Mouse (Mus musculus): Measurements from ENCODE around the gene Serpinc1. TPM values are rescaled to one million over a fixed set of nuclear protein-coding genes. Genes with fewer than 3 reads are reported as not detected.
"Not testable (repeated sequence)": the region's sequence is repeated elsewhere in the genome, so short reads cannot be mapped to it uniquely, and the experiment has no call there.

Gene Serpinc1
- polyA plus RNA-seq, 1 experiment, result 0.21 TPM

DNA sequence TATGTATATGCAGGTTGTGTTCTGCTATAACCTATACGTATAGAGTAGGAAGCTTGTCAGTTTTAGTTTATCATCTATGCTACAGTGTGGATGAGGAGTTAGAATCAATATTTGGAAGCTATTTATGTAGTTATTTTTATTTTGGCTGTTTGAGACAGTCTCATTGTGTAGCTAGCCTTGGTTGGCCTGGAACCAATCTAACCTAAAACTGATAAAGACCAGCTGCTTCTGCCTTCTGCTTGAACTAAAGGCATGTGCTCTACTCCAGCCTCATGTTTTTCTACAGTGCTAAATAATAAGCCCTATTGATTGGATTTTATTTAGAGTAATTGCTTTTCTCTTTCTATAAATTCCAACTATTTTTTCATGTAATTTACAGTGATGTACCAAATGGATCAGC lies 11.1 kb upstream of the Serpinc1 start:
- Histone ChIP-seq H3K4me3 (ENCODE audit: insufficient read depth, poor library complexity, severe bottlenecking) (no peak overlapping the region), H3ac (ENCODE audit: control insufficient read depth, insufficient read length, low read depth) (no peak overlapping the region), H3K79me3 (ENCODE audit: low read depth) (no peaks in the 10 kb centered on the region), H3K79me2 (ENCODE audit: control insufficient read depth, insufficient read depth) (no peaks in the 10 kb centered on the region), H3K36me3 (ENCODE audit: control insufficient read depth, insufficient read depth) (peaks cover 92% of the 10 kb centered on the region), H3K27me3 (ENCODE audit: control insufficient read depth, insufficient read depth, insufficient read length) (no peaks in the 10 kb centered on the region)
- TF ChIP-seq MAX (IDR thresholded peaks at IDR 0.05), result no peak

DNA sequence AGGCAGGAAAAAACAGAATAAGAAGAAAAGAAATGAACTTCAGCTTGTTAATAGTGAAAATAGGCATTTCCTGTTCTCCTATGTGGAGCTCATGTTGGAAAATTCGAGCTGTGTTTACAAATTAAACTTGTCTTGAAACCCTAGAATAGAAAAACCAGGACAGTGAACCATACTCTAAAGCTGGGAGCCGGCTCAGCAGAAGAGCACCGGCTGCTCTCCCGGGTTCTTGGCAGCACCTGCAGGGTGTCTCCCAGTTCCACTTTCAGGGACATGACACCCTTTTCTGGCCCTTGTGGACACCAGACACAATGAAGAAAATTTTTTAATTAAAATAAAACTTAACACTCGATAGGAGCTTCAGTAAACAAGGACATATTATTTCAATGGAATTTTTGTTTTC lies 9.7 kb upstream of the Serpinc1 start:
- no peaks in the 10 kb centered on the region for H3K79me3 ChIP-seq (ENCODE audit: low read depth)
- no peaks in the 10 kb centered on the region for H3K27me3 ChIP-seq (ENCODE audit: control insufficient read depth, insufficient read depth, insufficient read length)
- H3K4me3 ChIP-seq (ENCODE audit: insufficient read depth, poor library complexity, severe bottlenecking), result no peak overlapping the region
- TF ChIP-seq MAX (IDR thresholded peaks at IDR 0.05) (no peak), MYOG (IDR thresholded peaks at IDR 0.05; ENCODE audit: control insufficient read depth, extremely low read depth, insufficient read length) (no peak), CTCF (IDR thresholded peaks at IDR 0.05; ENCODE audit: control insufficient read depth, insufficient read depth, insufficient read length) (no peak), USF1 (IDR thresholded peaks at IDR 0.05; ENCODE audit: low read depth) (no peak), MYOD1 (IDR thresholded peaks at IDR 0.05; ENCODE audit: control insufficient read depth, insufficient read length, low read depth) (no peak), CEBPB (IDR thresholded peaks at IDR 0.05; ENCODE audit: low read depth) (no peak), FOSL1 (IDR thresholded peaks at IDR 0.05; ENCODE audit: insufficient read depth, low read length, poor library complexity, severe bottlenecking) (no peak)
- H3K36me3 ChIP-seq (ENCODE audit: control insufficient read depth, insufficient read depth), result peaks cover 88% of the 10 kb centered on the region
- no peak overlapping the region for H3ac ChIP-seq (ENCODE audit: control insufficient read depth, insufficient read length, low read depth)
- H3K79me2 ChIP-seq (ENCODE audit: control insufficient read depth, insufficient read depth), result no peaks in the 10 kb centered on the region

DNA sequence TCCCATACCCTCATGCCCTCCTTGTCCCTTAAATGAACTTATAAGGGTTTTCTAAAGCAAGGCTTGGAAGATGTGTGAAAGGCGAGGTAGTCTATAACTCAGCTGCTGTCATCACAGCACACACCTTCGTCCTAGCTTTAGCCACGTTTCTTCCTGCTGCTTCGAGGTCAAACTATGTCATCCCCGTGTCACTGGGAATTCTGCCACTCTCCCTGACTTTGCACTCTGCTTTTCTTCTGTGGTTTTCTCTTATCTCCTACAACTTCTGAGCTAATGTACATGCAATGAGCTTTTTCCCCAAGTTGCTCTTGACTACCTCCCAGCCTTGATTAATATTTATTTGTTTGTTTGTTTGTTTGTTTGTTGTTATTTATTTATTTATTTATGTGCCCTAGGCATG lies 1.6 kb downstream of the Serpinc1 start:
- TF ChIP-seq CEBPB (IDR thresholded peaks at IDR 0.05; ENCODE audit: low read depth) (no peak), USF1 (IDR thresholded peaks at IDR 0.05; ENCODE audit: low read depth) (no peak), MYOD1 (IDR thresholded peaks at IDR 0.05; ENCODE audit: control insufficient read depth, insufficient read length, low read depth) (no peak), FOSL1 (IDR thresholded peaks at IDR 0.05; ENCODE audit: insufficient read depth, low read length, poor library complexity, severe bottlenecking) (no peak), CTCF (IDR thresholded peaks at IDR 0.05; ENCODE audit: control insufficient read depth, insufficient read depth, insufficient read length) (no peak), MYOG (IDR thresholded peaks at IDR 0.05; ENCODE audit: control insufficient read depth, extremely low read depth, insufficient read length) (no peak), MAX (IDR thresholded peaks at IDR 0.05) (no peak)
- no peak overlapping the region for H3K4me3 ChIP-seq (ENCODE audit: insufficient read depth, poor library complexity, severe bottlenecking)
- H3K79me2 ChIP-seq (ENCODE audit: control insufficient read depth, insufficient read depth), result no peaks in the 10 kb centered on the region

DNA sequence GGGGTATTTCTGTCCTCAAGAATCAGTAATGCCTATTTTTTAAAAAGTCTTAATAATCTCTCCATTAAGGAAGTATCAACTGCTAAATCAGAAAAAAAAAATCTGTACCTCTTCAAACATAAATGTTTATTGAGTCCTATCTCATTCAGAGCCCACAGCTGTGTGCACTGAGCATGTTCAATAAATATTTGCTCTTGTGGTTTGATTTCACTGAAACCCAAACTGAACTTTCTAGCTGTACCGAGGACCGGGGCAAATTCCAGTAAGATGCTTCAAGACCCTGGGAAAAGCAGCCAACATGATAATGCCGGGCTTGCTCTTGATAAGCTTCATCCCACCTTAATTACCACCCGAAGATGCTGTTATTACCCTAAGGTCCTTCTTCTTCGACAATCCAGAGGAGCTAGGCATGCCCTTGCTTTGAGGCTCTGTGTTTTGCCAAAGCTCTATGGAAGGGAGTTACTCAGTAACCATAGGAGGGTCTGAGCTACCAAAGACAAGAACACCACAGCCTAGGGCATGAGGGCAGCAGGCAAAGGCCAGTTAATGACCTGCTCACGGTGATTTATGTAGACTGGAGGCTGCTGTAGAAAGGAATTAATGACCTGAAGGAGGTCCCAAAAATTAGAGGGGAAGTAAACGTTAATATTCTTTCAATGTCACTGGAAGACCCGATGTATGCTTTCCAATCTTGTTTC lies 2.3 kb downstream of the Serpinc1 start:
- Histone ChIP-seq H3K36me3 (ENCODE audit: control insufficient read depth, insufficient read depth) (no peaks in the 10 kb centered on the region), H3K4me3 (ENCODE audit: insufficient read depth, poor library complexity, severe bottlenecking) (no peak overlapping the region), H3K79me2 (ENCODE audit: control insufficient read depth, insufficient read depth) (no peaks in the 10 kb centered on the region), H3ac (ENCODE audit: control insufficient read depth, insufficient read length, low read depth) (no peak overlapping the region), H3K27me3 (ENCODE audit: control insufficient read depth, insufficient read depth, insufficient read length) (no peaks in the 10 kb centered on the region), H3K79me3 (ENCODE audit: low read depth) (no peaks in the 10 kb centered on the region)
- TF ChIP-seq MYOD1 (IDR thresholded peaks at IDR 0.05; ENCODE audit: control insufficient read depth, insufficient read length, low read depth) (no peak), MYOG (IDR thresholded peaks at IDR 0.05; ENCODE audit: control insufficient read depth, extremely low read depth, insufficient read length) (no peak), USF1 (IDR thresholded peaks at IDR 0.05; ENCODE audit: low read depth) (no peak), FOSL1 (IDR thresholded peaks at IDR 0.05; ENCODE audit: insufficient read depth, low read length, poor library complexity, severe bottlenecking) (no peak), MAX (IDR thresholded peaks at IDR 0.05) (no peak), CTCF (IDR thresholded peaks at IDR 0.05; ENCODE audit: control insufficient read depth, insufficient read depth, insufficient read length) (no peak), CEBPB (IDR thresholded peaks at IDR 0.05; ENCODE audit: low read depth) (no peak)

More for the DNA sequence above, 1.6 kb downstream of the Serpinc1 start:
- Histone ChIP-seq H3K27me3 (ENCODE audit: control insufficient read depth, insufficient read depth, insufficient read length) (no peaks in the 10 kb centered on the region), H3K79me3 (ENCODE audit: low read depth) (no peaks in the 10 kb centered on the region), H3ac (ENCODE audit: control insufficient read depth, insufficient read length, low read depth) (no peak overlapping the region), H3K36me3 (ENCODE audit: control insufficient read depth, insufficient read depth) (peaks cover 4% of the 10 kb centered on the region)

DNA sequence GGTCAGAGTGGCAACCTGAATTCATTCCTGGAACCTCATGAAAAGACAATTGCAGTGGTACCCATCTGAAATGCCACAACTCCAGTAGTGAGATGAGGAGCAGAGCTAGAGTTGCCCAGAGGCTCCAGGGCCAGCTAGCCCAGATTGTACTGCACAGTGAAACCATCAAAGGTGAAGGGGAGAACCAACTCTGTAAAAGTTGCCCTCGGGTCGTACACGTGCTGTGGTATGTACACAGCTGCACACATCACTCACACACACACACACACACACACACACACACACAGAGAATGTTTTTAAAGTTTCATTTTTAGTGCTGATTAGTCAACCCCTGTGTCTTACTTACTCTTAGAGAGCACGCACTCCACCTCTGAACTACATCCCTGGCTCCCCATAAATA lies 3.0 kb downstream of the Serpinc1 start:
- Histone ChIP-seq H3K79me2 (ENCODE audit: control insufficient read depth, insufficient read depth) (no peaks in the 10 kb centered on the region), H3K79me3 (ENCODE audit: low read depth) (no peaks in the 10 kb centered on the region), H3ac (ENCODE audit: control insufficient read depth, insufficient read length, low read depth) (no peak overlapping the region), H3K4me3 (ENCODE audit: insufficient read depth, poor library complexity, severe bottlenecking) (no peak overlapping the region), H3K36me3 (ENCODE audit: control insufficient read depth, insufficient read depth) (no peaks in the 10 kb centered on the region), H3K27me3 (ENCODE audit: control insufficient read depth, insufficient read depth, insufficient read length) (no peaks in the 10 kb centered on the region)
- TF ChIP-seq CEBPB (IDR thresholded peaks at IDR 0.05; ENCODE audit: low read depth), result no peak
- no peak for TF ChIP-seq USF1 (IDR thresholded peaks at IDR 0.05; ENCODE audit: low read depth)
- no peak for TF ChIP-seq MYOG (IDR thresholded peaks at IDR 0.05; ENCODE audit: control insufficient read depth, extremely low read depth, insufficient read length)
- no peak for TF ChIP-seq MAX (IDR thresholded peaks at IDR 0.05)
- TF ChIP-seq MYOD1 (IDR thresholded peaks at IDR 0.05; ENCODE audit: control insufficient read depth, insufficient read length, low read depth), result no peak
- TF ChIP-seq CTCF (IDR thresholded peaks at IDR 0.05; ENCODE audit: control insufficient read depth, insufficient read depth, insufficient read length), result no peak
- no peak for TF ChIP-seq FOSL1 (IDR thresholded peaks at IDR 0.05; ENCODE audit: insufficient read depth, low read length, poor library complexity, severe bottlenecking)

DNA sequence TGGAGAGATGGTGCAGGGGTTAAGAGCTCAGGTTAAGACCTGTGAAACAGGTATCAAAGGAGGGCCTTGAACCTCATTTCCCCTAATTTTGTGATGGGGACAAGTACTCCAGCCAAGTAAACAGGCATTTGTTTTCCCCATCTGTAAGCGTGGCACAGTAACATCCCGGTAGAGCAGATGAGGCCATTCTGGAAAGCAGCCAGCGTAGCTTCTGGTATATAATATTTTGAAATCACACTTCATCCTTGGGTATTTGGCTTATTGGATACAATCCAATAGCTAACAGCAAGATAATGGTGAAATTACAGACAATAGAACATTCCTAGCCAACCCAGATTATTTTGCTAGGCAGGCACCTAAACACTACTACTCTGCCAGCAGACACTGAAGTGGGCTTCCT lies 4.5 kb downstream of the Serpinc1 start:
- Histone ChIP-seq H3ac (ENCODE audit: control insufficient read depth, insufficient read length, low read depth) (no peak overlapping the region), H3K4me3 (ENCODE audit: insufficient read depth, poor library complexity, severe bottlenecking) (no peak overlapping the region), H3K79me3 (ENCODE audit: low read depth) (no peaks in the 10 kb centered on the region), H3K27me3 (ENCODE audit: control insufficient read depth, insufficient read depth, insufficient read length) (no peaks in the 10 kb centered on the region), H3K79me2 (ENCODE audit: control insufficient read depth, insufficient read depth) (no peaks in the 10 kb centered on the region), H3K36me3 (ENCODE audit: control insufficient read depth, insufficient read depth) (no peaks in the 10 kb centered on the region)
- TF ChIP-seq CTCF (IDR thresholded peaks at IDR 0.05; ENCODE audit: control insufficient read depth, insufficient read depth, insufficient read length), result no peak
- no peak for TF ChIP-seq CEBPB (IDR thresholded peaks at IDR 0.05; ENCODE audit: low read depth)
- no peak for TF ChIP-seq MYOD1 (IDR thresholded peaks at IDR 0.05; ENCODE audit: control insufficient read depth, insufficient read length, low read depth)
- no peak for TF ChIP-seq MYOG (IDR thresholded peaks at IDR 0.05; ENCODE audit: control insufficient read depth, extremely low read depth, insufficient read length)
- TF ChIP-seq FOSL1 (IDR thresholded peaks at IDR 0.05; ENCODE audit: insufficient read depth, low read length, poor library complexity, severe bottlenecking), result no peak
- TF ChIP-seq USF1 (IDR thresholded peaks at IDR 0.05; ENCODE audit: low read depth), result no peak
- TF ChIP-seq MAX (IDR thresholded peaks at IDR 0.05), result no peak

DNA sequence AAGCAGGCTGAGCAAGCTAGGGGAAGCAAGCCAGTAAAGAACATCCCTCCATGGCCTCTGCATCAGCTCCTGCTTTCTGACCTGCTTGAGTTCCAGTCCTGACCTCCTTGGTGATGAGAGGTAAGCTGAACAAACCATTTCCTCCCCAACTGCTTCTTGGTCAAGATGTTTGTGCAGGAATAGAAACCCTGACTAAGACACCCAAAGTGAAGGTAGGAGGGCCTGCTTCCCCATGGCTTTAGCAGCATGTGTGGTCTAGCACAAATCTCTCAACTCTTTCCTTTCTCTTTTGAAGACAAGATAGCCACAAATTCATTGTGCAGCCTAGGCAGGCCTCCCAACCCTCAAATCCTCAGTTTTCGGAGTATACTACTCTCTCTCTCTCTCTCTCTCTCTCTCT lies 6.3 kb downstream of the Serpinc1 start:
- H3K36me3 ChIP-seq (ENCODE audit: control insufficient read depth, insufficient read depth); H3K79me2 ChIP-seq (ENCODE audit: control insufficient read depth, insufficient read depth); H3K27me3 ChIP-seq (ENCODE audit: control insufficient read depth, insufficient read depth, insufficient read length); H3K4me3 ChIP-seq (ENCODE audit: insufficient read depth, poor library complexity, severe bottlenecking); H3K79me3 ChIP-seq (ENCODE audit: low read depth); H3ac ChIP-seq (ENCODE audit: control insufficient read depth, insufficient read length, low read depth): not testable (repeated sequence)

Measured in C2C12 (cell line).